Mouse (Mus musculus) liver, postnatal 0 days (tissue): ENCODE results near the gene Afdn. TPM values are rescaled to one million over a fixed set of nuclear protein-coding genes. Genes with fewer than 3 reads are reported as not detected.

Source experiments
- ATAC-seq: fragments of 200-750 bp; cut with Nextera tagmentation; 2 replicates; pipeline ENCODE4 v1.8.0; 2017; ENCODE audit warnings: mild to moderate bottlenecking, moderate library complexity
- DNase-seq: peaks from one replicate; pipeline ENCODE4 v3.0.0-alpha.2; 2016
- H3K27ac ChIP-seq: fragments of 300-500 bp; sonication (generic); 2 replicates; pipeline ENCODE4 v1.5.1; 2014; ENCODE audit warnings: antibody characterized with exemption, moderate library complexity, mild to moderate bottlenecking, low read depth
- H3K27me3 ChIP-seq: fragments of 300-500 bp; sonication (generic); 2 replicates; pipeline ENCODE4 v1.6.1; 2014; ENCODE audit warnings: low read length, control low read depth, mixed read lengths; ENCODE audit not compliant: insufficient read depth
- H3K36me3 ChIP-seq: fragments of 300-500 bp; sonication (generic); replicated peaks from 2 replicates; pipeline ENCODE4 v1.6.1; 2014; ENCODE audit warnings: mild to moderate bottlenecking, control low read depth, low read length, moderate library complexity, mixed read lengths; ENCODE audit not compliant: insufficient read depth
- H3K4me1 ChIP-seq: fragments of 300-500 bp; sonication (generic); 2 replicates; pipeline ENCODE4 v1.6.1; 2014; ENCODE audit warnings: antibody characterized with exemption, mild to moderate bottlenecking, control low read depth; ENCODE audit not compliant: insufficient read depth
- H3K4me2 ChIP-seq: fragments of 300-500 bp; sonication (generic); 2 replicates; pipeline ENCODE4 v1.6.1; 2014; ENCODE audit warnings: low read depth, mild to moderate bottlenecking, low read length, moderate library complexity, mixed read lengths
- H3K4me3 ChIP-seq: fragments of 300-500 bp; sonication (generic); 2 replicates; pipeline ENCODE4 v1.5.1; 2014; ENCODE audit warnings: low read depth, low read length
- H3K9ac ChIP-seq: fragments of 300-500 bp; sonication (generic); replicated peaks from 2 replicates; pipeline ENCODE4 v1.6.1; 2014; ENCODE audit warnings: mild to moderate bottlenecking, moderate library complexity
- H3K9me3 ChIP-seq: fragments of 300-500 bp; sonication (generic); 2 replicates; pipeline ENCODE4 v1.6.1; 2016; ENCODE audit warnings: mild to moderate bottlenecking, control low read depth, low read length, mixed read lengths
- CTCF ChIP-seq: sonication (generic); IDR thresholded peaks from 2 replicates; pipeline ENCODE4 v1.5.1; 2016; ENCODE audit warnings: antibody characterized with exemption, low read depth
- EP300 ChIP-seq: IDR thresholded peaks from 2 replicates; pipeline ENCODE4 v1.6.1; 2016; ENCODE audit warnings: antibody characterized with exemption, low read depth, mild to moderate bottlenecking
- WGBS: fragments of 180-500 bp; shearing (Covaris S2); extraction: QIAGEN DNeasy Blood & Tissue Kit; methylation state at CpG from one replicate; pipeline ENCODE4 v1.1.7; 2014; ENCODE audit not compliant: insufficient replicate concordance; 5-methylcytosine and 5-hydroxymethylcytosine counted together
- polyA plus RNA-seq: library from polyadenylated mRNA; unstranded; fragments of >200 nt; fragmentation: Nextera tagmentation; extraction: Ambion mirVana; gene quantifications from 2 replicates; pipeline ENCODE4 v1.2.1, GENCODE M21; 2015

The Afdn gene
- polyA plus RNA-seq, 1 experiment from 2014 or later = 20.6 TPM

DNA sequence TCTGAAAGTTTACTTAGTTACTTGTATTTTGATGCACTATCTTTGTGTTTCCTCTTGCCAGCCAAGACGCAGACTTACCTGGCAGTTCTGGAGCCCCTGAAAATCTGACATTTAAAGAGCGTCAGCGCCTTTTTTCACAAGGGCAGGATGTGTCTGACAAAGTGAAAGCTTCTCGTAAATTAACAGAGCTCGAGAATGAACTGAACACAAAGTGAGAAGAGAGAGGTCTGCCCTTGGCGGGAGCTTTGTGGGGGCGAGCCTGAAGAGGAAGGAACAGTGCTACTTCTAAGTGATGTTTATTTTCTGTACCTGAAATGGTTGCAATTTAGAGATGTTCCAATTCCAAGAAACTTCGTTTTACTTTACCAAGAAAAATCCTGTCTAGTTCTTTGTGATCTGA lies 143.5 kb downstream of the Afdn start:
- H3K4me3 ChIP-seq = no peak overlapping the region
- no peak overlapping the region for H3K4me2 ChIP-seq
- no peaks in the 10 kb centered on the region for H3K36me3 ChIP-seq
- TF ChIP-seq CTCF = no peak
- TF ChIP-seq EP300 = no peak
- H3K4me1 ChIP-seq = no peaks in the 10 kb centered on the region
- no peak overlapping the region for H3K27ac ChIP-seq
- no peak for DNase-seq
- no peak for ATAC-seq
- 81% methylated on average over 8 of the region's 8 CpGs for WGBS
- no peak overlapping the region for H3K9ac ChIP-seq
- H3K27me3 ChIP-seq = no peaks in the 10 kb centered on the region
- no peaks in the 10 kb centered on the region for H3K9me3 ChIP-seq

DNA sequence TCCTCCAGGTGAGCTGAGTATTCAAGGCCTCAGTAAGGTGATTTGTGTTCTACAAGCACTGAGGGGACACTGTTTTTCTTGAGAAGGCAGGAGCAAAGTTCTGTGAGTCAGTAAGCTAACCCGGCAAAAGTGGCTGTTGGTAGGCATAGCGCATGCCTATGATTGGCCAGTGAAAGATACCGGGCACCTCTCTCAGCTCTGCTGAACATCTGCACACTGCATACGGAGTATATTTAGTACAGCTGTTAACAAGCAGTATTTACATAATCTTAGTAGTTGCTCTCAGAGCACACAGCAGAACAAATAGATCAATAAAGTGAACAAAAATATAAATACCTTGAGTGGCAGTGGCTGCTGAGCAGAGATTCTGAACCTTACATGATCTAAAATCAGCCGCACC lies 146.7 kb downstream of the Afdn start:
- no peak for DNase-seq
- Histone ChIP-seq H3K36me3 (no peaks in the 10 kb centered on the region), H3K4me2 (no peak overlapping the region), H3K9me3 (no peaks in the 10 kb centered on the region), H3K9ac (no peak overlapping the region), H3K27ac (no peak overlapping the region), H3K4me1 (no peaks in the 10 kb centered on the region), H3K27me3 (no peaks in the 10 kb centered on the region), H3K4me3 (no peak overlapping the region)
- TF ChIP-seq EP300 = no peak
- no peak for TF ChIP-seq CTCF
- WGBS = 78% methylated on average over 5 of the region's 5 CpGs
- ATAC-seq = no peak

DNA sequence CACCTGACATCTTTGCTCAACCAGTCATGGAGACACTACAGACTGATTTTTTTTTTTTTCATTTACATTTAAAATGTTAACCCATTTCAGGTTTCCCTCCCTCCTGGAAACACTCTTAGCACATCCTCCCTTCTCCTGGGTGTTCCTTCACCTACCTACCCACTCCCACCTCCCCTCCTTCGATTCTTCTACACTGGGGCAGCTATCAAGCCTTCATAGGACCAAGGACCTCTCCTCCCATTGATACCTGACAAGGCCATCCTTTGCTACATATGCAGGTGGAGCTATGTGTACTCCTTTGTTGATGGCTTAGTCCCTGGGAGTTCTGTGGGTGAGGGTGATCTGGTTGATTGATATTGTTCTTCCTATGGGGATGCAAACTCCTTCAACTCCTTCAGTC lies 147.3 kb downstream of the Afdn start:
- no peak overlapping the region for H3K4me3 ChIP-seq
- no peak for ATAC-seq
- no peak for DNase-seq
- TF ChIP-seq EP300 = no peak
- TF ChIP-seq CTCF = no peak
- no peak overlapping the region for H3K27ac ChIP-seq
- H3K9me3 ChIP-seq = no peaks in the 10 kb centered on the region
- WGBS = 52% methylated on average over 1 of the region's 1 CpGs
- H3K4me2 ChIP-seq = no peak overlapping the region
- H3K36me3 ChIP-seq = no peaks in the 10 kb centered on the region
- no peak overlapping the region for H3K9ac ChIP-seq
- H3K4me1 ChIP-seq = no peaks in the 10 kb centered on the region
- no peaks in the 10 kb centered on the region for H3K27me3 ChIP-seq

DNA sequence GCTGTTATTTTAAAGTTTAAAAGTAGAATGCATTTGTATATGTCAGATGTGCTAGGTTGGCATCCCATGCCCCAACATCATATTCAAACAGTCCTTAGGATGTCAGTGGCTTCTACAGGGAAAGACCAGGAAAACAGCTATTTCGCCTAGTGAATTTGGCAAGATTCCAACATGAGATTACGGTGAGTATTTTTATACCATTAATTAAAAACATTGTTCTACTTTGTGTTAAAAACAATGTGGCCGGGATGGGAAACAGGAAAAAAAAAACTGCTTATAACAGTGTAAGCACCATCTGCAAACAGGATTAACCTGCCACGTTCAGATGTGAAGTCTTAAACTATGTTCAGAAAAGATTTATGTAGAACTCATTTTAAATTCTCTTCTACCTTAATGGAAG lies 153.6 kb downstream of the Afdn start:
- Histone ChIP-seq H3K27ac (no peak overlapping the region), H3K9me3 (no peaks in the 10 kb centered on the region), H3K4me1 (no peaks in the 10 kb centered on the region), H3K36me3 (no peaks in the 10 kb centered on the region), H3K4me3 (no peak overlapping the region), H3K4me2 (no peak overlapping the region), H3K27me3 (no peaks in the 10 kb centered on the region), H3K9ac (no peak overlapping the region)
- WGBS = 73% methylated on average over 4 of the region's 4 CpGs
- DNase-seq = no peak
- TF ChIP-seq EP300 (no peak), CTCF (no peak)
- ATAC-seq = no peak

DNA sequence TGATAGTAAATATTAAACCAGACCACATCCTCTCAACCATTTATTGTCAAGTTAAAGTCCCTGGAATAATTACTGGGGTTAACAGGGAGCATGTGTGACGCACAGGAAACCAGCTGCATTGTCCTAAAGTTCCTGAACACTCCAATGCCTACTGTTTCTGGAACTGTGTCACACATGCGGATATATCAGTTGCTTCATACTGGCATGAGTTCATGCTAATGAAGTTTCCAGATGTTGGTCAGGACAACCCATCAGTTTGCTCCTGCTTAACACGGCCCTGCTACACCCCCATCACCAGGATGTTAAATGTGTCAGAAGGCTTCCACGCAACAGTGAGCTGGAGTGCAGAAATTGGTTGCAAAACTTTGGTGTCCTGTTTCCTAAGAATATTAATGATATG lies 154.2 kb downstream of the Afdn start:
- Histone ChIP-seq H3K4me2 (no peak overlapping the region), H3K36me3 (no peaks in the 10 kb centered on the region), H3K9me3 (no peaks in the 10 kb centered on the region), H3K27ac (no peak overlapping the region), H3K4me3 (no peak overlapping the region), H3K4me1 (no peaks in the 10 kb centered on the region), H3K9ac (no peak overlapping the region), H3K27me3 (no peaks in the 10 kb centered on the region)
- no peak for DNase-seq
- 62% methylated on average over 4 of the region's 4 CpGs for WGBS
- ATAC-seq = peak; percentile 60
- TF ChIP-seq EP300 (no peak), CTCF (no peak)

DNA sequence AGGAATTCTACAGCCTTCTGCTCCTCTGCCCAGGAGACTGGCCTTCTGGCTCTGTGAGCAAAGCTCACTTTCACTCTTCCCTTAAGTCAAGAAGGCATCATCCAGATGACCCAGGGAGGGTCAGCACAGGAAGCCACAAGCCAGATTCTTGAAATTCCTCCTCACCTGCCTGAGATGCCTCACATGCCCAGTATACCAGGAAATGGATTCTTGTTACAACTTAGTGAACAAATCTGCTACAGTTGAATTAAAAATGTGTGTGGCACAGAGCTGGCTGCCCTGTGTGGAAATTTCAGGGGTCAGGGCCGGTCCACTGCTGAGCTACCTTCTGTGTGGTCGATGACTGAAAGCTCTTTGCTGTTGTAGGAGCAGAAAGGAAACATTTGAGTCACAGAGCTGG lies 160.4 kb downstream of the Afdn start:
- TF ChIP-seq CTCF (no peak), EP300 (no peak)
- H3K36me3 ChIP-seq = no peaks in the 10 kb centered on the region
- H3K9ac ChIP-seq = no peak overlapping the region
- no peak overlapping the region for H3K27ac ChIP-seq
- WGBS = 55% methylated on average over 2 of the region's 2 CpGs
- no peak overlapping the region for H3K4me2 ChIP-seq
- DNase-seq (no peak), ATAC-seq (no peak)
- H3K27me3 ChIP-seq = no peaks in the 10 kb centered on the region
- H3K4me1 ChIP-seq = no peaks in the 10 kb centered on the region
- H3K4me3 ChIP-seq = no peak overlapping the region
- H3K9me3 ChIP-seq = no peaks in the 10 kb centered on the region

DNA sequence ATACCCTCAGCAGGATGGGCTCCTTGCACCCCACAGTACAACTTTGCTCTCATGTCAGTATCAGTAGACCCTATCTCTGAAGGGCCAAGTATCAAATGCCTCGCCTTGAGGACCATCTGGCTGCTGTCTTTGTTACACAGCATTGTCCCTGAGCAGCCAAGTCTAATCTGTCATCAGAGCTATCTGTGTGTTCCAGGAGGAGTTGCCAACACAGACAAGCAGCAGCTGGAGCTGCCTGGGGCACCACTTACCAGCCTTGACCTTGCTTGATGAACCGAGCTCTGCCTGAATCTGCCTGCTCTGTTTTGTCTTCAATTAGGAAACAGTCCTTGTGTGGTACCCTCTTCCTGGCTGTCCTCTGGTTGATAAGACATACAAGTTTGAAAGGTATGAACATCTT lies 163.1 kb downstream of the Afdn start:
- no peak for DNase-seq
- Histone ChIP-seq H3K4me2 (no peak overlapping the region), H3K4me3 (no peak overlapping the region), H3K9me3 (no peaks in the 10 kb centered on the region), H3K4me1 (no peaks in the 10 kb centered on the region), H3K36me3 (no peaks in the 10 kb centered on the region), H3K27ac (no peak overlapping the region), H3K9ac (no peak overlapping the region), H3K27me3 (no peaks in the 10 kb centered on the region)
- WGBS = 70% methylated on average over 2 of the region's 2 CpGs
- TF ChIP-seq EP300 = no peak
- no peak for TF ChIP-seq CTCF
- no peak for ATAC-seq
